Mouse (Mus musculus) testis, adult 2 months (tissue): ENCODE results near the gene Obsl1. TPM values are rescaled to one million over a fixed set of nuclear protein-coding genes. Genes with fewer than 3 reads are reported as not detected.

ENCODE experiments used
- H3K27ac ChIP-seq: fragments of 200-500 bp; 2 replicates; pipeline ENCODE4 v1.5.1; 2012; ENCODE audit warnings: low read depth, low read length; ENCODE audit not compliant: control insufficient read depth, insufficient read depth
- H3K27me3 ChIP-seq: fragments of 200-500 bp; 2 replicates; pipeline ENCODE4 v1.6.1; 2012; ENCODE audit warnings: mild to moderate bottlenecking, low read length, moderate library complexity; ENCODE audit not compliant: control insufficient read depth, insufficient read depth
- H3K36me3 ChIP-seq: fragments of 200-500 bp; 2 replicates; pipeline ENCODE4 v1.6.1; 2012; ENCODE audit warnings: mild to moderate bottlenecking, low read length; ENCODE audit not compliant: control insufficient read depth, insufficient read depth
- H3K4me1 ChIP-seq: fragments of 200-500 bp; 2 replicates; pipeline ENCODE4 v1.6.1; 2012; ENCODE audit warnings: low read length; ENCODE audit not compliant: control insufficient read depth, insufficient read depth
- H3K4me3 ChIP-seq: fragments of 200-500 bp; 2 replicates; pipeline ENCODE4 v1.5.1; 2012; ENCODE audit warnings: low read depth, mild to moderate bottlenecking, low read length, moderate library complexity, mixed read lengths; ENCODE audit not compliant: control insufficient read depth
- CTCF ChIP-seq: fragments of 200-500 bp; IDR thresholded peaks from 2 replicates; pipeline ENCODE4 v1.5.1; 2012; ENCODE audit warnings: low read depth, mild to moderate bottlenecking, inconsistent platforms, low read length, moderate library complexity; ENCODE audit not compliant: control insufficient read depth, insufficient read depth, insufficient replicate concordance
- POLR2A ChIP-seq: fragments of 200-500 bp; IDR thresholded peaks from 2 replicates; pipeline ENCODE4 v1.6.1; 2012; ENCODE audit warnings: low read depth, mild to moderate bottlenecking, inconsistent platforms, low read length, moderate library complexity; ENCODE audit not compliant: control insufficient read depth
- polyA plus RNA-seq: library from polyadenylated mRNA; depleted of rRNA; stranded (reverse); fragments of >200 nt; gene quantifications from 2 replicates; pipeline ENCODE4 v1.2.3, GENCODE M21; 2012

Gene Obsl1
- polyA plus RNA-seq, 1 experiment: 46.0 TPM

GRCm38 (mm10) chr1:75492579-75493170 is 13.6 kb downstream of the Obsl1 start:
- H3K4me1 ChIP-seq: peaks cover 5% of the 10 kb centered on the region
- no peak overlapping the region for H3K27ac ChIP-seq
- no peaks in the 10 kb centered on the region for H3K27me3 ChIP-seq
- no peak overlapping the region for H3K4me3 ChIP-seq
- H3K36me3 ChIP-seq: no peaks in the 10 kb centered on the region
- no peak for TF ChIP-seq CTCF
- no peak for TF ChIP-seq POLR2A

- peaks cover 16% of the 10 kb centered on the region for H3K4me1 ChIP-seq
- no peaks in the 10 kb centered on the region for H3K36me3 ChIP-seq
- no peaks in the 10 kb centered on the region for H3K27me3 ChIP-seq
- no peak overlapping the region for H3K4me3 ChIP-seq
- TF ChIP-seq POLR2A: no peak
- TF ChIP-seq CTCF: no peak
- no peak overlapping the region for H3K27ac ChIP-seq
Measured at GRCm38 (mm10) chr1:75490785-75491551, 15.3 kb downstream of the Obsl1 start.

GRCm38 (mm10) chr1:75487405-75488161 is 18.7 kb downstream of the Obsl1 start:
- no peak for TF ChIP-seq POLR2A
- TF ChIP-seq CTCF: no peak
- Histone ChIP-seq H3K36me3 (no peaks in the 10 kb centered on the region), H3K27me3 (no peaks in the 10 kb centered on the region), H3K4me3 (peak overlapping the region; percentile 61), H3K27ac (no peak overlapping the region), H3K4me1 (peaks cover 16% of the 10 kb centered on the region)

GRCm38 (mm10) chr1:75487040-75487404 is 19.2 kb downstream of the Obsl1 start:
- Histone ChIP-seq H3K36me3 (no peaks in the 10 kb centered on the region), H3K27me3 (no peaks in the 10 kb centered on the region), H3K4me3 (no peak overlapping the region; the same call in 1 of the 2 replicates), H3K27ac (no peak overlapping the region), H3K4me1 (peaks cover 16% of the 10 kb centered on the region)
- TF ChIP-seq POLR2A: no peak
- no peak for TF ChIP-seq CTCF

GRCm38 (mm10) chr1:75486561-75486960 is 19.7 kb downstream of the Obsl1 start:
- Histone ChIP-seq H3K27me3 (no peaks in the 10 kb centered on the region), H3K4me1 (peaks cover 16% of the 10 kb centered on the region), H3K27ac (no peak overlapping the region), H3K4me3 (no peak overlapping the region), H3K36me3 (no peaks in the 10 kb centered on the region)
- TF ChIP-seq CTCF (no peak), POLR2A (no peak)

- H3K27me3 ChIP-seq: no peaks in the 10 kb centered on the region
Measured at GRCm38 (mm10) chr1:75480735-75481134, 25.5 kb downstream of the Obsl1 start.

GRCm38 (mm10) chr1:75480036-75480435 is 26.2 kb downstream of the Obsl1 start:
- no peak overlapping the region for H3K27ac ChIP-seq
- no peak overlapping the region for H3K4me3 ChIP-seq
- no peak for TF ChIP-seq CTCF
- no peak for TF ChIP-seq POLR2A
- peaks cover 23% of the 10 kb centered on the region for H3K4me1 ChIP-seq
- H3K27me3 ChIP-seq: no peaks in the 10 kb centered on the region
- H3K36me3 ChIP-seq: no peaks in the 10 kb centered on the region

More at GRCm38 (mm10) chr1:75480735-75481134, 25.5 kb downstream of the Obsl1 start:
- Histone ChIP-seq H3K4me1 (peaks cover 19% of the 10 kb centered on the region), H3K27ac (no peak overlapping the region), H3K36me3 (no peaks in the 10 kb centered on the region), H3K4me3 (no peak overlapping the region)
- TF ChIP-seq POLR2A: no peak
- no peak for TF ChIP-seq CTCF
